Mouse (Mus musculus) regulatory T cell (primary cell): ENCODE results near the gene Slc32a1.

Source experiments
- in situ Hi-C: fragments of 300-600 bp; cut with MboI, MseI; formaldehyde crosslinking; loops from one replicate; pipeline ENCODE4 v1.15.1; 2025; ENCODE audit warnings: high pct_unique_total_duplicates

Slc32a1 gene

GRCm38 (mm10) chr2:158655806-158656205, 45.2 kb downstream of the Slc32a1 start:
- in situ Hi-C loops, result no loop called here

GRCm38 (mm10) chr2:158658822-158659221, 48.3 kb downstream of the Slc32a1 start:
- in situ Hi-C loops, result no loop called here

- in situ Hi-C loops, result no loop called here
Measured at GRCm38 (mm10) chr2:158659346-158659745, 48.8 kb downstream of the Slc32a1 start.

GRCm38 (mm10) chr2:158665098-158665497, 54.5 kb downstream of the Slc32a1 start, which contains the start of gene Ppp1r16b:
Gene Ppp1r16b, plus strand, starts transcription at chr2:158665398.
- in situ Hi-C loops, result loop anchor here (5.0 kb wide), 1 partner anchor 67 kb away; no protein-coding TSS in a partner anchor
